ENCODE assay signal across 7 mouse cellular contexts in genomic region chr5:111842461-111842860, GRCm38 (mm10).
A peak's percentile ranks its signal among the peaks of the same experiment; 100 is the strongest.
DNase-seq lines count a peak whose midpoint lies in the region; ATAC-seq and TF ChIP-seq lines count a peak whose summit lies in the region.

No protein-coding gene starts in this region.

- no peak for TF ChIP-seq EP300 in stomach, postnatal 0 days (optimal IDR thresholded peaks at IDR 0.05)

- no peaks in the 10 kb centered on the region for H3K27me3 ChIP-seq in stomach, embryonic 14.5 days (ENCODE audit: control insufficient read depth, insufficient read depth, low read length)
- no peaks in the 10 kb centered on the region for H3K27me3 ChIP-seq in stomach, postnatal 0 days (ENCODE audit: control insufficient read depth, insufficient read depth, low read length)
- H3K27me3 ChIP-seq in hindbrain, embryonic 11.5 days (ENCODE audit: control insufficient read depth, insufficient read depth, low read length) = no peaks in the 10 kb centered on the region

- H3K27ac ChIP-seq in stomach, embryonic 14.5 days (ENCODE audit: low read length) = no peak overlapping the region
- H3K27ac ChIP-seq in stomach, postnatal 0 days (replicated peaks) = no peak overlapping the region
- no peak overlapping the region for H3K27ac ChIP-seq in hindbrain, embryonic 11.5 days (ENCODE audit: low read depth, low read length)

- H3K4me2 ChIP-seq in stomach, embryonic 14.5 days (replicated peaks; ENCODE audit: low read depth, low read length) = peak overlapping the region; percentile 26
- H3K4me2 ChIP-seq in stomach, postnatal 0 days (replicated peaks; ENCODE audit: low read depth) = no peak overlapping the region
- no peak overlapping the region for H3K4me2 ChIP-seq in hindbrain, embryonic 11.5 days (replicated peaks; ENCODE audit: low read depth, low read length)

- no peak overlapping the region for H3K4me3 ChIP-seq in stomach, embryonic 14.5 days (ENCODE audit: low read depth, low read length)
- no peak overlapping the region for H3K4me3 ChIP-seq in stomach, postnatal 0 days (ENCODE audit: low read depth, low read length)
- no peak overlapping the region for H3K4me3 ChIP-seq in hindbrain, embryonic 11.5 days (ENCODE audit: low read depth, low read length)

- no peak for TF ChIP-seq CTCF in stomach, postnatal 0 days (IDR thresholded peaks at IDR 0.05; ENCODE audit: low read depth)

- DNase-seq in stomach, postnatal 0 days (ENCODE audit: low spot score) = no peak
- peak; percentile 33 for DNase-seq in hindbrain, embryonic 11.5 days (ENCODE audit: low spot score)
- DNase-seq in lung, postnatal 14 days = peak; percentile 7
- DNase-seq in urinary bladder, postnatal 14 days (ENCODE audit: low spot score) = no peak
- DNase-seq in frontal cortex, postnatal 36 days (ENCODE audit: low spot score in 2 of 2) = no peak
- no peak for DNase-seq in heart, postnatal 36 days

- no peak overlapping the region for H3K9ac ChIP-seq in stomach, embryonic 14.5 days (replicated peaks; ENCODE audit: low read depth, low read length)
- no peak overlapping the region for H3K9ac ChIP-seq in stomach, postnatal 0 days (ENCODE audit: low read length)
- H3K9ac ChIP-seq in hindbrain, embryonic 11.5 days (ENCODE audit: low read depth, low read length) = no peak overlapping the region

- no peaks in the 10 kb centered on the region for H3K36me3 ChIP-seq in stomach, embryonic 14.5 days (ENCODE audit: control insufficient read depth, insufficient read depth, low read length)
- H3K36me3 ChIP-seq in stomach, postnatal 0 days (ENCODE audit: control insufficient read depth, insufficient read depth, low read length) = no peaks in the 10 kb centered on the region
- no peaks in the 10 kb centered on the region for H3K36me3 ChIP-seq in hindbrain, embryonic 11.5 days (ENCODE audit: control insufficient read depth, insufficient read depth, low read length)

- H3K4me1 ChIP-seq in stomach, embryonic 14.5 days (ENCODE audit: control insufficient read depth, insufficient read depth, low read length) = no peaks in the 10 kb centered on the region
- H3K4me1 ChIP-seq in stomach, postnatal 0 days (replicated peaks; ENCODE audit: control insufficient read depth, insufficient read depth) = no peaks in the 10 kb centered on the region
- H3K4me1 ChIP-seq in hindbrain, embryonic 11.5 days (replicated peaks; ENCODE audit: control insufficient read depth, insufficient read depth, low read length) = peaks cover 11% of the 10 kb centered on the region; the same call in 1 of the 2 replicates

- no peak for ATAC-seq in stomach, embryonic 14.5 days (ENCODE audit: insufficient number of reproducible peaks, insufficient read depth, low FRiP score, low read depth)
- ATAC-seq in stomach, postnatal 0 days (ENCODE audit: low FRiP score, low TSS enrichment) = no peak
- ATAC-seq in hindbrain, embryonic 11.5 days (ENCODE audit: low FRiP score) = no peak

- no peaks in the 10 kb centered on the region for H3K9me3 ChIP-seq in stomach, embryonic 14.5 days (ENCODE audit: control insufficient read depth, low read depth, low read length)
- H3K9me3 ChIP-seq in stomach, postnatal 0 days (ENCODE audit: control insufficient read depth, low read length) = no peaks in the 10 kb centered on the region
- no peaks in the 10 kb centered on the region for H3K9me3 ChIP-seq in hindbrain, embryonic 11.5 days (ENCODE audit: control insufficient read depth, low read length)

- WGBS in stomach, embryonic 14.5 days = 48% methylated on average over 17 of the region's 17 CpGs
- 45% methylated on average over 17 of the region's 17 CpGs for WGBS in stomach, postnatal 0 days
- WGBS in hindbrain, embryonic 11.5 days = 54% methylated on average over 17 of the region's 17 CpGs

- intact Hi-C loops in heart, postnatal 36 days (cut with DNase I) = no loop called here

Comparison
In these comparisons a context has a peak if more than half of its experiments do, and no peak if none do; other contexts are left out.
1. DNase-seq: peak in hindbrain, embryonic 11.5 days (single experiment) and lung, postnatal 14 days (single experiment); none in stomach, postnatal 0 days (single experiment), urinary bladder, postnatal 14 days (single experiment), frontal cortex, postnatal 36 days (0 of 2) and heart, postnatal 36 days (0 of 2).